Mouse (Mus musculus) stomach, postnatal 0 days (tissue): ENCODE results near the gene Fam20b. TPM values are rescaled to one million over a fixed set of nuclear protein-coding genes. Genes with fewer than 3 reads are reported as not detected.
"Not testable (repeated sequence)": the region's sequence is repeated elsewhere in the genome, so short reads cannot be mapped to it uniquely, and the experiment has no call there.

ENCODE experiments used
- ATAC-seq: fragments of 200-750 bp; cut with Nextera tagmentation; 2 replicates; pipeline ENCODE4 v1.8.0; 2017; ENCODE audit not compliant: low FRiP score, low TSS enrichment
- DNase-seq: peaks from one replicate; pipeline ENCODE4 v3.0.0-alpha.2; 2016; ENCODE audit warnings: low spot score
- H3K27ac ChIP-seq: fragments of 300-500 bp; sonication (generic); replicated peaks from 2 replicates; pipeline ENCODE4 v1.5.1; 2014; ENCODE audit warnings: mild to moderate bottlenecking, control low read depth
- H3K27me3 ChIP-seq: fragments of 300-500 bp; sonication (generic); 2 replicates; pipeline ENCODE4 v1.6.1; 2014; ENCODE audit warnings: low read length; ENCODE audit not compliant: control insufficient read depth, insufficient read depth
- H3K36me3 ChIP-seq: fragments of 300-500 bp; sonication (generic); 2 replicates; pipeline ENCODE4 v1.6.1; 2014; ENCODE audit warnings: low read length, mixed read lengths; ENCODE audit not compliant: control insufficient read depth, insufficient read depth
- H3K4me1 ChIP-seq: fragments of 300-500 bp; sonication (generic); replicated peaks from 2 replicates; pipeline ENCODE4 v1.6.1; 2014; ENCODE audit warnings: antibody characterized with exemption; ENCODE audit not compliant: control insufficient read depth, insufficient read depth
- H3K4me2 ChIP-seq: fragments of 300-500 bp; sonication (generic); replicated peaks from 2 replicates; pipeline ENCODE4 v1.6.1; 2014; ENCODE audit warnings: low read depth, mild to moderate bottlenecking, control low read depth, moderate library complexity
- H3K4me3 ChIP-seq: fragments of 300-500 bp; sonication (generic); 2 replicates; pipeline ENCODE4 v1.5.1; 2014; ENCODE audit warnings: low read depth, low read length, control low read depth
- H3K9ac ChIP-seq: fragments of 300-500 bp; sonication (generic); 2 replicates; pipeline ENCODE4 v1.6.1; 2014; ENCODE audit warnings: mild to moderate bottlenecking, low read length, control low read depth, mixed read lengths
- H3K9me3 ChIP-seq: fragments of 300-500 bp; sonication (generic); 2 replicates; pipeline ENCODE4 v1.6.1; 2016; ENCODE audit warnings: low read length; ENCODE audit not compliant: control insufficient read depth
- CTCF ChIP-seq: IDR thresholded peaks from 2 replicates; pipeline ENCODE4 v1.5.1; 2016; ENCODE audit warnings: antibody characterized with exemption, low read depth, mild to moderate bottlenecking, moderate library complexity
- EP300 ChIP-seq: optimal IDR thresholded peaks from 2 replicates; pipeline ENCODE3; 2016; ENCODE audit warnings: antibody characterized with exemption
- WGBS: fragments of 180-500 bp; shearing (Covaris S2); extraction: QIAGEN DNeasy Blood & Tissue Kit; methylation state at CpG from one replicate; pipeline ENCODE4 v1.1.7; 2014; 5-methylcytosine and 5-hydroxymethylcytosine counted together
- polyA plus RNA-seq: library from polyadenylated mRNA; unstranded; fragments of >200 nt; fragmentation: Nextera tagmentation; extraction: Ambion mirVana; gene quantifications from 2 replicates; pipeline ENCODE4 v1.2.1, GENCODE M21; 2015

The Fam20b gene
- polyA plus RNA-seq, 1 experiment from 2014 or later, result 24.7 TPM

DNA sequence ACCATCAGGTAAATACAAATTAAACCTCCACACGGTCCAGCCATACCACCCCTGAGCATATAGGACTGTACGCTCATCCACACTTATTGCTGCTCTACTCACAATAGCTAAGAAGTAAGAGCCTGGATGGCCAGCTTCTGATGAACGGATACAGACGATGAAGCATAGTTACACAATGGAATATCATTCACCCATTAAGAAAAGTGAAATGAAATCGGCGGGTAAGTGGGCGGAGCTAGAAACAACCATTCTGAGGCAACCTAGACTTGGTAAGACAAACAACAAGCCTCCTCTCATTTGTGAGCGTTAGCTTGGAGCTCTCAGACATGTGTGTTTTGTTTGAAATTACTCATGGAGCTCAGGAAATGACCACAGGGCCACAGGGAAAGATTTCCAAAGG lies 53.1 kb downstream of the Fam20b start:
- Histone ChIP-seq H3K4me3 (no peak overlapping the region), H3K4me2 (no peak overlapping the region), H3K9me3 (no peaks in the 10 kb centered on the region), H3K36me3 (no peaks in the 10 kb centered on the region), H3K27me3 (no peaks in the 10 kb centered on the region), H3K27ac (no peak overlapping the region), H3K9ac (no peak overlapping the region), H3K4me1 (no peaks in the 10 kb centered on the region)
- TF ChIP-seq CTCF (no peak), EP300 (no peak)
- DNase-seq, result no peak
- WGBS, result 84% methylated on average over 8 of the region's 8 CpGs
- ATAC-seq, result no peak

DNA sequence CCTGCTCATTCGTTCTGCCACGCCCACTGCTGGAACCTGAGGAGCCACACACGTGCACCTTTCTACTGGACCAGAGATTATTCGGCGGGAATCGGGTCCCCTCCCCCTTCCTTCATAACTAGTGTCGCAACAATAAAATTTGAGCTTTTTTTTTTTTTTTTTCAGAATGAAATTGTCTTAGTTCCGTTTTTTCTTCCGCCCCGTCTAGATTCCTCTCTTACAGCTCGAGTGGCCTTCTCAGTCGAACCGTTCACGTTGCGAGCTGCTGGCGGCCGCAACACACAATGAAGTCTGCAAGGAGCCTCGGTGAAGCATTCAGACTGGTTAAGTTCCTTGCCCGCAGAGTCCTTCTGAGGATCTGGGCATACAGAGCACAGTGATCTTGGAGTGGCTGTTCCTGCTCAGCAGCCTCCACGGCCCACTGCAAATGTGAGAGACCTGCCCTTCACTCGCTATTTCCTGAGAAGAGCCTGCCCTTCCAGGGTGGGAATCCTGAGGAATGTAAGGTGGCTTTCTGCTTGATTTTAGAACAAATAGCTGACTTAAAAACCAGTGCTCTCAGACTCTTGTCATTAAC lies 58.1 kb downstream of the Fam20b start:
- Histone ChIP-seq H3K4me2 (0 out of 2 replicates have a peak overlapping the region, but pooled peaks have one; percentile 8), H3K27ac (peak overlapping the region; percentile 58)
- not testable (repeated sequence) for H3K27me3 ChIP-seq, ATAC-seq, H3K4me3 ChIP-seq, H3K9me3 ChIP-seq, DNase-seq, H3K9ac ChIP-seq, H3K36me3 ChIP-seq, H3K4me1 ChIP-seq
- 57% methylated on average over 20 of the region's 21 CpGs for WGBS

DNA sequence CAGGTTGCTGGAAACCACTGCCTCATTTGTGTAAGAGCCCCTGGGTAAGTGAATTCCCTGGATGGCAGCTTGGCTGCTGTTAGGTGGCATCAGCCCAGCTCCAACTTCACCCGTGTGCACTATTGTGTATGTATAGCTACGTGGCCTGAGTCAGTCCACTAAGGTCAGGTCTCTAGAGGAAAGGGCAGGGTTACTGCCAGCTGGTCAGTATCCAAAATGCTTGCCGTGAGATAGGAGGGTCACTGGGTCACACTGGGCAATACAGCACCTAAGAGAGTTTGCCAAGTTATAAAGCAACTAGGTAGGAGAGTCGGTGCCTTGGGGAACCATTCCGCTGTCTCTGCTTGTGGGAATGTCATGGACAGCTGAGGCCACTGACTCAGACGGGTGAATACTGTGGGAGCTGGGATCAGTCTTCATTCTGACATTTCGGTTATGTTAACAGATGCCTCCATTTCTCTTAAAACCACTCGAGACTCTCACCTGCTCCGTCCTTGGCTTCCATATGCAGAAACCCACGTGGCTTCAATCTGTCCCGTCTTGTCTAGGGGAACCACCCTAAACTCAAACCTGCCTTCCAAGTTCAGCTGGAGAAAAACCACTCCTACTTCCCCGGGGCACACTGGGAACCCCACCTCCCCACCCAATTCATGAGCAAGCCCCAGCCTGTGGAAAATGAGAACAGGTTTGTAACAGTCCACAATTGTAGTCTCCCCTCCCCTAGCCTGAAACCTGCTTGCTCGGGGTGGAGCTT lies 58.8 kb downstream of the Fam20b start:
- ATAC-seq, result peak; percentile 81
- no peaks in the 10 kb centered on the region for H3K9me3 ChIP-seq
- peak; percentile 59 for DNase-seq
- peaks cover 2% of the 10 kb centered on the region; the same call in 1 of the 2 replicates for H3K4me1 ChIP-seq
- H3K27ac ChIP-seq, result peak overlapping the region; percentile 61; the same call in 1 of the 2 replicates
- no peak overlapping the region for H3K4me2 ChIP-seq
- H3K36me3 ChIP-seq, result no peaks in the 10 kb centered on the region
- TF ChIP-seq CTCF, result no peak
- no peak for TF ChIP-seq EP300
- H3K9ac ChIP-seq, result no peak overlapping the region
- 58% methylated on average over 13 of the region's 13 CpGs for WGBS
- no peak overlapping the region for H3K4me3 ChIP-seq
- no peaks in the 10 kb centered on the region for H3K27me3 ChIP-seq

DNA sequence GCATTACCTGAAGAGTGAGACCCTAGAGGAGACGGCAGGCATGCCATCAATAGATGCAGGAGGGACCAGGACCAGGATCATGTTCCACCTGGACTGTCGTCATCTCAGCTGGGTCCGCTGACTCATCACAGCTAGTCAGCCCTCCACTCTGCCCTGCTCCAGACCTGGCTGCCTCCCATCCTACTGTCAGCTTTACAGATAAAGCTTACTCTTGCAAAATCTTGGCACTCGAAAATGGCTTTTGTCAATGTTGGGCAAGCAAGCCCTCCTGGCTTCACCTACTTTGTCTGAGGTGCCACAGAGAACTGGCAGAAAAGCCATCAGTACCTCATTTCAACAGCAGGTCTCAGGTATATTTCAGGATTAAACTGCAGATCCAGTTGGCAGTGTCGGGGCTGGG lies 60.2 kb downstream of the Fam20b start:
- H3K4me2 ChIP-seq, result no peak overlapping the region
- H3K4me1 ChIP-seq, result peaks cover 2% of the 10 kb centered on the region; the same call in 1 of the 2 replicates
- no peak overlapping the region for H3K4me3 ChIP-seq
- H3K9ac ChIP-seq, result no peak overlapping the region
- TF ChIP-seq CTCF, result no peak
- no peaks in the 10 kb centered on the region for H3K9me3 ChIP-seq
- H3K27ac ChIP-seq, result no peak overlapping the region; the same call in 1 of the 2 replicates
- no peak for DNase-seq
- WGBS, result 73% methylated on average over 5 of the region's 5 CpGs
- H3K36me3 ChIP-seq, result no peaks in the 10 kb centered on the region
- no peak for ATAC-seq
- no peaks in the 10 kb centered on the region for H3K27me3 ChIP-seq

DNA sequence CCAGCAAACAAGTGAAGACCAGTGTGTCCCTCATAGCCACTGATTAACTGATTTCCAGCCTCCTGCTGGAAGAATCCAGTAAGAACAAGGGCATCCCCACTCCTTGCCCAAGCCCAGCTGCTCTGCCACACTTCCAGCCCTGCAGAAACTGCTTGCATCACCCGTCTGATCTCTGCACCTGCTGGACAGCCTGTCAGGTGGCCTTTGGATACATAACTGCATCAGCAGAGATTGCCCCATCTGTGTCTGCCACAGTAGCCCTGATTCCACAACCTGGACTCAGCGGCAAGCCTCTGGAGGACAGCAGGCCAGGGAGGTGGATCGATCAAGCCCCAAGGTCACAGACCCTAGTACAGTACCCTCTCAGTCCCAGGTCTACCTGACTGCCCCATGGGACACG lies 61.4 kb downstream of the Fam20b start:
- Histone ChIP-seq H3K27me3 (no peaks in the 10 kb centered on the region), H3K9me3 (no peaks in the 10 kb centered on the region), H3K4me2 (no peak overlapping the region), H3K9ac (no peak overlapping the region), H3K36me3 (no peaks in the 10 kb centered on the region), H3K4me1 (peaks cover 2% of the 10 kb centered on the region; the same call in 1 of the 2 replicates), H3K4me3 (no peak overlapping the region), H3K27ac (no peak overlapping the region)
- 77% methylated on average over 4 of the region's 4 CpGs for WGBS
- TF ChIP-seq EP300, result no peak
- peak; percentile 34; the same call in 1 of the 2 replicates for TF ChIP-seq CTCF
- DNase-seq (no peak), ATAC-seq (peak; percentile 25; the same call in 1 of the 2 replicates)
